Mouse (Mus musculus) right cerebral cortex, postnatal 36 days (tissue): ENCODE measurements around the gene Nop2.

Experiments
- DNase-seq, 2 experiments: peaks; one replicate each; pipeline ENCODE4 v3.0.0; 2022; ENCODE audit warnings: low spot score in 2 of 2, mixed read lengths in 1 of 2

Gene Nop2

DNA sequence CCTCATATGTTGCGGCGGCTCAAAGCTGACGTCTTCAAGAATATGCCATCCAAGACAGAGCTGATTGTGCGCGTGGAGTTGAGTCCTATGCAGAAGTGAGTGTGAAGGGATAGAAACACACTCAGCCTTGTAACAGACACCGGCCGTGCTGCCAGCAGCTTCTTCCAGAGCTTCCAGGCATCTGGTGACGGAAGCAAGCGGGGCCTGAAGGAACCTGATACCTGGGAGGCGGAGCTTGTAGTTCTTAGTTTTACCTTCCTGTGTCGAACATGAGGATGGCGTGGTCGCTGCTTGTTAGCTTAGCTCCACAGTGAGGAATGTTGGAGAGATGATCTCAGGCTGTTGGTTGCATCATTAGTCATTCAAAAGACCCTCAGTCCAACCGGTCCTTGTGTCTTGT is 22.3 kb upstream of the Nop2 start:
- no peak for DNase-seq

DNA sequence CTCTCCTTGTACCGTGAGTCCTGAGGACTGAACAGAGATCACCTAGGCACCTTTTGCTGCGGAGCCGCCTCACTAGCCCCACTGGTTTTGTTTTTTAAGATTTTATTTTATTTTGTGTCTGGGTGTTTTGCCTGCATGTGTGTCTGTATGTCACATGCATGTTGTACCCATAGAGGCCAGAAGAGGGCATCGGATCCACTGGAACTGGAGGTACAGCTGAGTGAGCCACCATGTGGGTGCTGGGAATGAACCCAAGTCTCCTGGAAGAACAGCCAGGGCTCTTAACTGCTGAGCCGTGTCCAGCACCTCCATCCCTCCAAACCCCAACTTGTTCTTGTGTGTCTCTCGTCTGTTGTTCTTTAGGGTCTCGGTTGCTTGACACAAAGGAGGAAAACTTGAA is 20.8 kb upstream of the Nop2 start:
- no peak for DNase-seq

DNA sequence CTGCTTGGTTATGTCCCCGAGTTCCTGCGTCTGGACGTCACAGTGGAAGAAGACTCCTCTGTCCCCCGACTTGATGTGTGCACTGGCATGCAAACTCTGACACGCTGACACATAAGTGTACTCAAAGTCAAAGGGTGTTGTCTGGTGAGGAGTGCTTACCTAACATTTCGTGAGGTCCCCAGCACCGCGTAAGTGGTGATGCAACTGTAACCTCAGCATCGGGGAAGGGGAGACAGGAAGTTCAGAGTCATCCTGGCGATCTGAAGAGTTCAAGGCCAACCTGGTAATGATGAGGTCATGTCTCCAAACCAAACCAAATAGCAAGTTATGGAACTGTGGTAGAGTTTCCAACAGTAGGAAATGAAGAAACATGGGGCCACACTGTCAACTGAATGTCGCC is 19.2 kb upstream of the Nop2 start:
- no peak for DNase-seq

DNA sequence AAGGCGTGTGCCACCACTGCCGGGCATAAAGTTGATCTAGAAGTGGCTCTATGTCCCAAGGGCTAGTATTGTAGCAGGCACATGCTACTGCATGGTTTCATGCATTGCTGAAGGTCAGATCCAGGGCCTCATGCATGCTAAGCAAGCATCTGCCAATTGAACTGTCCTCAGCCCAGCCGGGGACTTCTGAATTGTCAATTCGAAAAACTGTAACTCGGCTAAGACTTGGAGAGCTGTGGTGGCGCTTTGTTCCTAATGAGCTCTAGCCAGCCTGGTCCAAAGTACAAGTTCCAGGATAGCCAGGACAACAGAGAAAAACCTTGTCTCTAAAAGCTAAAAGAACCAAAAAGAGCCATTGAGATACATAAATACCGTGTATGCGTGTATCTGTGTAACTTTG is 12.3 kb upstream of the Nop2 start:
- DNase-seq: no peak

DNA sequence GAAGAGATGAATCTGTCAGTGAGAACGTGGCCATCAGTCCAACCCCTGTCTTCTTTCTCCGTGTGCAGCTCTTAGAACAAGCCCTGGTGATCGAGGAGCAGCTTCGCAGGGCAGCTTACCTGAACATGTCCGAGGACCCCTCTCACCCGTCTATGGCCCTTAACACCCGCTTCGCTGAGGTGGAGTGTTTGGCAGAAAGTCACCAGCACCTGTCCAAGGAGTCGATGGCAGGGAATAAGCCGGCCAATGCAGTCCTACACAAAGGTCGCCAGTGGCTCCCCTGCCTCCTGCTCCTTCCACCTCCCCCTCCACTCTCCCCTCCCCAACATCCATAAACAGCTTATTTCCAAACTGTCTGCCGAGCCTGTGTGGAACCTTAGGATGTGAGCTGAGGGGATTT is 3.0 kb upstream of the Nop2 start:
- DNase-seq: no peak

DNA sequence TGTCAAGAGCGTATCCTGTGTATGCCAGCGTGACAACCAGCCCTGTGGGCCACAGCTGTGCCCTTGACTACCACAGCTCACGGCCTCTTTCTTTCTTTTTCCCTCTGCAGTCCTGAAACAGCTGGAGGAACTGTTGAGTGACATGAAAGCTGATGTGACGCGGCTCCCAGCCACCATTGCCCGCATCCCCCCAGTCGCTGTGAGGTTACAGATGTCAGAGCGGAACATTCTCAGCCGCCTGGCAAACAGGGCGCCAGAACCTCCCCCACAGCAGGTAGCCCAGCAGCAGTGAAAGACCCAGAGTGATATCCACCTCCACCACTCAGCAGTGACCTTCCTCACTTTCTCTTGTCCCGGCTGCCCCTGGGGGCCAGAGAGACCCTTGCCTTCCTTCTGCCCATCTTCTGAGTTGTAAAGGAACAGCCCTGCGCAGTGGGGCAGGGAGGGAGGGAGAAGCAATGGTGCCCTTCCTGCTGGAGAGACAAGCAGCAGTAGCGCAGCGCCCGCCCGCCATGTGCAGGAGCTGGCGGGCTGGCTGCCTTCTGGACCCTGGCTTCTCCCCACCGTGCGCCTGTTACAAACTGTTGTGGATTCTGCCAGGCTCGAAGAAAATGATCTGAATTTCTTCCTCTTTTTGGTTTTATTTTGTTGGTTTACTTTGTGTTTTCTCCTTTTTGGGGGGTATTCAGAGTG is 1.9 kb upstream of the Nop2 start:
- DNase-seq: no peak

DNA sequence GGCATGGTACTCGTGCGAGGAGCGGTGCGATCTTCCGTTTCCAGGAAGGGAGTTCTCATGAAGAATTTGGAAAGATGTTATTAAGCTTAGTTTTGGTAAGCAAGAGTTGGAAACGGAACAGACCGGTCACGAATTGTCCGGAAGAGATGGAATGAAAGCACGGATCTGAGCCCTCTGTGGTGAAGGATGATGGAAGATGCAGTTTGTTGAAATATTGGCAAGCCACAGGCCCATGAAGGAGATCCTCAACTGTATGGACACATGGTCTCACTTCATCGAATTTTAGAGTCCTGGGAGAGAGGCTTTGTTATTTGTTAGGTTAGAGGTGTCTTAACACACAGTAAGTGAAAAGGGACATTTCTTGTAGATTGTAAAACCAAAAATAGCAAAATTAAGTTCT is 761 bp downstream of the Nop2 start:
- no peak for DNase-seq

DNA sequence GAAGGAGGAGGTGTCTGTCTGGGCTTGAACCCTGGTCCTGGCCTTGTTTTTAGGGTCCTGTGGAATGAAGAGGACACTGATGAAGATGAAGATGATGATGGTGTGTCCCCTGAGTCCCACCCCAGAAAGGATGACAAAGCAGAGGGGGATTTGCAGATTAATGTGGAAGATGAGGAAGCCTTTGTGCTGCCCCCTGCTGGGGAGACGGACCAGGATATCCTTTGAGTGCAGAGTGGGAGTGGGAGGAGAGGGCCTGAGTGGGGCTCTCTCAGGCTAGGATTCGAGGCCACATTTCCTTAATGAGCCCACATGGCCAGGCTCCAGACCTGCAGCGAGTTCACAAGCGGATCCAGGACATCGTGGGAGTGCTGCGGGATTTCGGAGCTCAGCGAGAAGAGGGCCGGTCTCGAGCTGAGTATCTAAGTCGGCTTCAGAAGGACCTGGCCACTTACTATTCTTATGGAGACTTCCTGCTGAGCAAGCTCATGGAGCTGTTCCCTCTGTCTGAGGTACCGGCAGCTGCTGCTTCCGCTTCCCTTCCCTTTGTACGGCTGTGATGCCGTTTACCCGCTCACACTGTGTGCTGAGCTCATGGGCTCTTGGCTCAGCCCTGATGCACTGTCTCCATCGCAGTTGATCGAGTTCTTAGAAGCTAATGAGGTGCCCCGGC is 5.4 kb downstream of the Nop2 start:
- DNase-seq: no peak

DNA sequence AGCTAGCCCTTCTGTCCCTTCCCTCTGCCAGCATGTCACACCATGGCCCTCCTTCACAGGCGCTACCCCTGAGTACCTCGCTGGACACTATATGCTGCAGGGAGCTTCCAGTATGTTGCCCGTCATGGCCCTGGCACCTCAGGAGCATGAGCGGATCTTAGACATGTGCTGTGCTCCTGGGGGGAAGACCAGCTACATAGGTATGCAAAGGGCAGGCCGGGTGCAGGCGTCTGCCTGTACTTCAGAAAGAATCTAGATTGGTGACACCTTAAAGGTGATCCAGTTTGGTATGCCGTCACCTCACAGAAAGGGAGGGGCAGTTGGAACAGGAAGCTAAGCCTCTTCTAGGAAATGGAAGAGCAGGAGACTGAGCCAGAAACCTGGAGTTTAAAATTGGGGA is 8.0 kb downstream of the Nop2 start:
- DNase-seq: no peak

DNA sequence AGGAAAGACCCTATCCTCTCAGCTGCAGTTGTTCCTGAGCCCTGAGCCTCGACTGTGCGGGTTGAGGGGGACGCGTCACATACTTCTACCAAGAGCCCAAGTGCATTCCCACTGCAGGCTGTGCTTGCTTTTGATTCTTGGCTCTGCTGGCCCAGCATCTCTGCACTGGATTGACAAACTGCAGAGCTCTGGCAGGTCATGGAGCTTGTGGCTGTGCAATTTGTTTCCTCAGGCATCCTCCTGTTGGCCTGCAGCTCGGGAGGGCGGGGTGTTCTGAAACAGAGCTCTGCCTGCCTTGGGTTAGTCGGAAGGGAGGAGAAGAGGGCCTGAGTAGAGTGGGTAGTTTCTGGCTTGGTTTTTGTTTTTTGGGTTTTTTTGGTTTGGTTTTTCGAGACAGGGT is 10.7 kb downstream of the Nop2 start:
- DNase-seq: no peak

DNA sequence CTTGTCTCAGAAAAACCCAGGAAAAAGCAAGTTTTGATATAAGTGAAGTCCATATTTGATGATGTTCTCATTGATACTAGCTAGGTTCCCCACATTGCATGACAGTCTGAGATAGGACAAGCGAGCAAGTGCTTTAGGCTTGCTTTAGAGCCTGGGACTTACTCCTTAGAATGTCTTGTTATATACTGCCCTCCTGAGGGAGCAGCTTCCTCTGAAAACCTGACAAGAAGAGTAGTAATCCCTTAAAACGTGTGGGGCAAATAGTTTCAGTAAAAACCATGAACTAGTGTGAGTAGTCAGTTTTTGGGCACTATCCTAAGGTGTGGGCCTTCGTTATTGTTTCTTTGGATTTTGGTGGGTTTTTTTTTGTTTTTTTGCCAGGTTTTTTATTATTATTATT is 11.4 kb downstream of the Nop2 start:
- DNase-seq: no peak

DNA sequence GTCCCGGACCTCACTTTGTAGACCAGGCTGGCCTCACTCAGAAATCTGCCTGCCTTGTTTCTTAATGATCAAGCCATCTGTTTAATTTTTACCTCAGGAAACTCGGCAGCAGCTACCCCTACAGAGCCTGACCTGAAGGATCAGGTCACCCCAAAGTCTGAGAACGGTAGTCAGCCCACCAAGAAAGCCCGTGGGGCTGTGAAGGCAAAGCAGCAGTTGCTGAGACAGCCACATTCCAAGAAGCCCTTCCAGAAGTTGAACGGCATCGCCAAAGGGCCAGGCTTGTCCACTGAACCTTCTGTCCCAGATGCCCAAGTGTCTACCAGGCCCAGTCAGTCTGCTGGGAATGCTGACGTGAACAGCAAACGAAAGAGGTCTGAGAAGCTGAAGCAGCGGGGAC is 12.2 kb downstream of the Nop2 start:
- no peak for DNase-seq

DNA sequence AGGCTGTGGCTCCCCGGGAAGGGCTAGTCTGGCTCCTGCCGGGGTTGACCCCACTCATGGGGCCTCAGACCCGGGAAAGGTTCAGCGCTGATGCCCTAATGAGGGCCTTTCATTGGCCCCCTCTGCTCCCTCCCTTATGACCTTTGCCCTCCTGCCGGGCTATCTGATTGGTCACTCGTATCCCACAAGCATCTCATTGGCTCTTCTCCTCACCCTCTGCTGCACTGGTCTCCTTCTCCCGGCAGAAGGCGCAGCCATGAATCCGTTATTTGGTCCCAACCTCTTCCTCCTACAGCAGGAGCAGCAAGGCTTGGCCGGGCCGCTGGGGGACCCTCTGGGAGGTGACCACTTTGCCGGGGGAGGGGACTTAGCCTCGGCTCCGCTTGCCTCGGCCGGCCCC is 13.3 kb downstream of the Nop2 start, which contains the start of gene Iffo1:
Gene Iffo1, plus strand, starts transcription at position 241 of the 400 bp plus-strand sequence.
- peak; percentile 90 to 93 for DNase-seq

DNA sequence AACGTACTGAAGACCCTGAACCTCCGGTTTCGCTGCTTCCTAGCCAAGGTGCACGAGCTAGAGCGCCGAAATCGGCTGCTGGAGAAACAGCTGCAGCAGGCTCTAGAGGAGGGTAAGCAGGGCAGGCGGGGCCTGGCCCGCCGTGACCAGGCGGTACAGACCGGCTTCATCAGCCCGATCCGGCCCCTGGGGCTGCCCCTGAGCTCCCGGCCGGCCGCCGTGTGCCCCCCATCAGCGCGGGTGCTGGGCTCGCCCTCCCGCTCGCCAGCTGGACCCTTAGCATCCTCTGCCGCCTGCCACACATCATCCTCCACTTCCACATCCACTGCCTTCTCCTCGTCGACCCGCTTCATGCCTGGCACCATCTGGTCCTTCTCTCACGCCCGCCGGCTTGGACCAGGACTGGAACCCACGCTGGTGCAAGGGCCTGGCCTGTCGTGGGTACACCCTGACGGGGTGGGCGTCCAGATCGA is 13.8 kb downstream of the Nop2 start:
- no peak for DNase-seq

DNA sequence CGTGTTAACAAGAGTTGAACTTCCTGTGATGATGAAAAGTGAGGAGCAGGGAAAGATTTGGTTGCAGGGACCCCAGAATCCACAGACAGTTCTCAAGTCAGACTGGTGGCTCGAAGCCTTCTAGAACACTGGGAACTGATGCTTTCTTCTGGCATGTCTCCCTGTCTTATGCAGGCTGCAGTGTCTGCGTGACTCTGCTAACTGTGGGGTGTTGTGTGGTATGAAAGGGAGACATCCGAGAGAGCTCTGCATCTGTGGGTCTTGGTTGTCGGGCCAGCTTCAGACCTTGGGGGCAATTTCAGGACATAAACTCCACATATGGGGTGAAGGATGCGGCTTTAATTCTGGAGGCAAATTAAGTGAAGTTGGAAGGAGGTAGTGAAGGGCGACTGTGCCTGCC is 14.4 kb downstream of the Nop2 start:
- DNase-seq: no peak

DNA sequence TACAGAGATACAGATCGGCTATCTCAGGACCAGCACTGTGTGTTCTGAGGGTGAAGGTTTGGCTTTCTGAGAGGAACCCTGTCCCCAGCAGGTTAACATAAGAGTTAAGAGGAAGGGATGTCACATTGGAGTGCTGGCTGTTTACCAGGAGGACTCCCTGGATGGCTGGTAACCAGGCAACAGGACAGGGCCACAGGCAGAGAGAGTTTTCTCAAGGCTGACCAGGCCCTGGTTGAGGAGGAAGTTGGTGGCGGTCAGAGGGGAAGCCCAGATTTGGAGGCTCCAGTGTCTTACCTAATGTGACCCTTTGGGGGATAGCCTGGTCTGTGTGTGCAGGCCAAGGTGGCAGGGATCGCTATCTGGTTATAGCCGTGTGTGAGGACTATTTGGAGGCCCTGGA is 15.1 kb downstream of the Nop2 start:
- DNase-seq: no peak

DNA sequence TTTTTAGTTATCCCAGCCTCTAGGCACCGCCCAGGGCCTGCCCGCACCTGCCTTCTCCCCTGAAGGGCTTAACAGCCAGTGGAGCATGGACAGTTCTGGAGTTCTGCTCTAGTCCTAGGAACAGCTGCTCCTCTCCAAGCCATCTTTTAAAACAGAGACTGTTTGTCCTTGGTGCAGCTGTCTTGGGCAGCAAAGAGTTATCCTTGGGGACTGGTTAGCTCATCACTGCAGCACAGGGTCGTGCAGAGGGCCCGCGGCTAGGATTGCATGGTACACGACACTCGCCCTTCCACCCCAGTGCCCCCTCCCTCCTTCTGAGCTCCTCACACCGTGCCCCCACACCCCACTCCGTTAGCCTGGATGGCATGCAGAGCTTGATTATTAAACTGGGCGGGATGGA is 15.6 kb downstream of the Nop2 start:
- no peak for DNase-seq

DNA sequence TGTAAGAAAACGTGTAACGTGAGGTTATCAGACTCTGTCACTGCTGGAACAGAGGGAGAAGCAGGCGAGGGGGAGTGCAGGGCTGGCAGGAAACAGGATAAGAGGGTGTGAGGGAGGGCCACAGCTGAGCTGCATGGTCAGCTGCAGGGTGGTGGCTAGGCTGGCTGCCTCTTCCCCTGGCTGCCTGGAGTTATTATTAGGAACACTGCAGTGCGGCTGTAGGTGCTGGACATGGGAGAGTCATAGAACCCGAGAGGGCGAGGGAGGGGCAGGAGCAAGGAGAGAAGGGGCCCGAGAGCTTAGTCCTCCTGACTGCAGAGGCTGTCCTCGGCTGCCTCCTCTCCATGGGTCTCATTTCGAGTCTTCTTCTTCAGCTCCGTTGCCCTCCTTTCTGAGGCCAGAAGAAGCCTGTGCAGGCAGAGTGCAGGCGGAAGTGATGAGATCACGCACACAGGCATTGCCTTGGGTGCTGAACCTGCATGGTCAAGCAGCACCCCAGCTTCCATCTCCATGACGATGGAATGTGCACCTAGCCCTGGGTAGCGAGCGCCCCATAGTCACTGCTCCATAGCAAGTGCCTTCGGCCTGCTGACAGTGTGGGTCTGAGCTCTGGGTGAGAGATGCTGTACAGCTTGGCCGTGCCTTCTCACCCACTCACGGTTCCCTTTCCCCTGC is 16.7 kb downstream of the Nop2 start:
- DNase-seq: peak in 1 of 2 experiments; percentile 66

DNA sequence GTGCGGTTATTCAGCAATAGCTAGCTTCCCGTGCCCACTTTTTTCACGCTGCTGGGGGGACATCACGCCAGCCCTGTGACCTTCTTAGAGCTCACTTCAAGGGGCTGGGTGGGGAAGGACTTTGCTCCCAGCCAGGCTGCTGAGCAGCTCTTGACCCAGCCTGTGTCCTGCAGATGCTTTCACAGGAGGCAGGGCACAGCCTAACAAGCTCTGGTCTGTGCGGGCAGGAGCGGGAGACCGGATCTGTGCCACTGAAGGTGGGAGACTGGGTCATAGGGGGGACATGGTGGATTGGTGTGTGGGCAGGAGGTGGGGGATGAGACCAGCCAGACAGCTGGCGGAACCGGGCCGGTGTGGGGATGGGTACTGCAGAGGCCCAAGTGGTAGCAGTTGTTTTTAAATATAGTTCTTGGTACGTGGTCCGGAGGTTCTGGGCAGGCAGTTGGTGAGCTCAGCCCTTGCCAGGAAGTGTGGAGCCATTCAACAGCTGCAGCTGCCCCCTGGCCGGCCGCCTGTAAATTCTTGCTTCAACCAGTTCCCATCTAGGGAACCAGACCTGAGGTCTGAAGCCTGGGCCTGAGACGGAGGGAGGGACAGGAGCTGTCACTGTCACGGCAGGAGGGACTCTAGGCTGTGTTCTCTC is 17.3 kb downstream of the Nop2 start:
- DNase-seq: no peak

DNA sequence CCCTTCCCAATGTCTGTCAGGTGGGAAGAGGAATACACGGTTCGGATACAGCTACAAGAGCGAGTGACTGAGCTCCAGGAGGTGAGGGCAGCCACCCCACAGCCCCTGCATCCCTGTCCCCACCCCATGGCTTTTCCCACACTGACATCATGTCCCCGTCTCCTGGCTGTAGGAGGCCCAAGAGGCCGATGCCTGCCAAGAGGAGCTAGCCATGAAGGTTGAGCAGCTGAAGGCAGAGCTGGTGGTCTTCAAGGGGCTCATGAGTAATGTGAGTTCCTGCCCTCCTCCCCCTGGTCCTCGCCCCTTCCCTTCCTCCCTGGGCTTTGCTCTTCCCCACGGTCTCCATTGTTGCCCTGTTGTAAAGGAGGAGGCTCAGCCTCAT is 17.9 kb downstream of the Nop2 start:
- no peak for DNase-seq

DNA sequence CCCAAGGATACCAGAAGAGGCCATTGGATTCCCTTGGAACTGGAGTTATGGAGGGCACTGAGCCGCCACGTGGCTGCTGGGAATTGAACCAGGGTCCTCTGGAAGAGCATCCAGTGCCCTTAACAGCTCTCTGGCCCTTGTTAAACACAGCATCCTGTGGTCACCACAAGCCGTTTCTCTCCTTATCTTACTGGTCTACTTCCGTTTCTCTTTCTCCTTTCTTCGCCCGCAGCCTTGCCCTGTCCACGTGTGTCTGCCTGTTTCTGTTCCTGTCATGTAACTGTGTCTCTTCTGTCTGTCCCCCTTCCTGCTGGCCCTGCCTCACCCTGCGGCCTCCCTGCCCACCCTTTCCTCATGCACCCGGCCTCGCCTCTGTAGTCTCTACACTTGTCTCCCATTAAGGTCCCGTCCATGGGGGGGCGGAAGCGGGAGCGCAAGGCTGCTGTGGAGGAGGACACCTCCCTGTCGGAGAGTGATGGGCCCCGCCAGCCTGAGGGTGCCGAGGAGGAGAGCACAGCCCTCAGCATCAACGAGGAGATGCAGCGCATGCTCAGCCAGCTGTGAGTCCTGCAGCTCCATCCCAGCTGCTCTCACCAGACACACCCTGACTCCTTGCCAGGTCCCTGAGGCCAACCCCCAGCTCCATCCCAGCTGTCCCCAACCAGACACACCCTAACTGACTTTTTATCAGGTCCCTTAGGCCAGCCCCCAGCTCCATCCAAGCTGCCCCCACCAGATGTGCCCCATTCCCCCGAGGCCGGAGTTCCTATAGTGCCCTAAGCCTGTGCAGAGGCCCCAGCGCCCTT is 20.7 kb downstream of the Nop2 start:
- DNase-seq: no peak

DNA sequence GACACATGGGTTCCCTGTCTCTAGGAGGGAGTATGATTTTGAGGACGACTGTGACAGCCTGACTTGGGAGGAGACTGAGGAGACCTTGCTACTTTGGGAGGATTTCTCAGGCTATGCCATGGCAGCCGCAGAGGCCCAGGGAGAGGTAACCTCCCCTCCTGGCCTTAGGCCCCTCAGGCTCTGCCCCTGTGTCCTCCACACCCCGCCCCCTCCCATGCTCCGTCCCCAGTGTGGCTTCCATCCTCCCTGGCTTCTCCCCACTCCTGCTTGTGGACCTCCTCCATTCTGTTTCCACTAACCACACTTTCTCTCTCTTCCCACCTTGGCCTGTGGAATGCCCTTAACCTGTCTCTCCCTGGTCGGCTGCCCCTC is 21.3 kb downstream of the Nop2 start:
- no peak for DNase-seq
